Comparison of ENCODE assay signal across 8 mouse cellular contexts in the genomic region with DNA sequence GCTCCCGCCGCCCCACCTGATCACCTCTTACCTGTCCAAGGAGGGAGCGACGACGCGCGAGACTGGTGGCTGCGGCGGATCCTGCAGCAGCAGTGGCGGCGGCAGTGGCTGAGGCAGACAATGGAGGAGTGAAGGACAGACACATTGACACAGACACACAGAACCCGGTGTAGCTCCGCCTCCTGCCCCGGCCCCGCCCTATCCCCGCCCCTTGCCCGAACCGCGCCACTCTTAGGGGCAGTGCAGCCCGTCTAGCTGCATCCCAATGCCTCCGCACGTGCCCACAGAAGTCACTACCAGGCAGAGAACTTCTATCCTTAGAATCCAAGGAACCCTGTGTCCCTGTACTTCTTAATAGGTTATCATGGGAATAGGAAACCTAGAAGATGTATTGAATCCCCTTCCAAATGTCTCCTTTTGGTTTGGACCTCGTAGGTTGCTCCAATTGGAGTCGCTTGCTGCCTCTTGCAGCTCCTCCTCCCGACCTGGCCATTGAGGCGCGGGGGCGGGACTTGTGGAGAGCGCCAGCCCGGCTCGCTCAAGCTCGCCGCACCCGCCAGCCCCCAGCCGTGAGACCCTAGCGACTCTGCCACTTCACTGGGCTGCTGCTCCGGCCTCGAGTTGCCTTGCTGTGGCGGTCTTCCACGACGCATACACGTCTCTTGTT. TPM values are rescaled to one million over a fixed set of nuclear protein-coding genes. Genes with fewer than 3 reads are reported as not detected.
A peak's percentile ranks its signal among the peaks of the same experiment; 100 is the strongest.
DNase-seq lines count a peak whose midpoint lies in the region; ATAC-seq and TF ChIP-seq lines count a peak whose summit lies in the region.

TSS of gene Ankmy2 (plus strand) at position 478 of the 667 bp plus-strand sequence.

- TF ChIP-seq EP300 in CH12.LX (IDR thresholded peaks at IDR 0.05; ENCODE audit: low read length) = no peak

- in situ Hi-C loops in CH12.LX (cut with MboI; ENCODE audit: low pct_ligation_motif_present, low pct_unique_long_range_greater_than_20kb, low sequenced_read_pairs) = no loop called here

- peak within 1 kb of the TSS; percentile 93 for H3K4me2 ChIP-seq in CH12.LX (ENCODE audit: insufficient read depth, low read depth, poor library complexity, severe bottlenecking)
- H3K4me2 ChIP-seq in forebrain, embryonic 11.5 days (ENCODE audit: low read depth, low read length, severe bottlenecking) = peak within 1 kb of the TSS; percentile 76
- peak within 1 kb of the TSS; percentile 69 for H3K4me2 ChIP-seq in heart, embryonic 16.5 days (ENCODE audit: low read depth, low read length)
- H3K4me2 ChIP-seq in liver, embryonic 16.5 days (ENCODE audit: low read depth, low read length) = peak within 1 kb of the TSS; percentile 83
- H3K4me2 ChIP-seq in neural tube, embryonic 13.5 days = peak within 1 kb of the TSS; percentile 82

- H3K9me3 ChIP-seq in CH12.LX (replicated peaks; ENCODE audit: low read length) = no peaks in the 10 kb centered on the region
- no peaks in the 10 kb centered on the region for H3K9me3 ChIP-seq in forebrain, embryonic 11.5 days (ENCODE audit: control insufficient read depth, low read length)
- no peaks in the 10 kb centered on the region for H3K9me3 ChIP-seq in heart, embryonic 16.5 days (replicated peaks; ENCODE audit: control insufficient read depth, low read length)
- no peaks in the 10 kb centered on the region for H3K9me3 ChIP-seq in liver, embryonic 16.5 days (replicated peaks; ENCODE audit: control insufficient read depth, low read length)
- H3K9me3 ChIP-seq in neural tube, embryonic 13.5 days = no peaks in the 10 kb centered on the region

- peak within 1 kb of the TSS; percentile 81 for H3K9ac ChIP-seq in CH12.LX (ENCODE audit: insufficient read depth, low read depth)
- peak within 1 kb of the TSS; percentile 90 for H3K9ac ChIP-seq in forebrain, embryonic 11.5 days (ENCODE audit: low read length)
- H3K9ac ChIP-seq in heart, embryonic 16.5 days (ENCODE audit: low read length) = peak within 1 kb of the TSS; percentile 97
- H3K9ac ChIP-seq in liver, embryonic 16.5 days (ENCODE audit: low read depth, low read length) = peak within 1 kb of the TSS; percentile 80
- peak within 1 kb of the TSS; percentile 95 for H3K9ac ChIP-seq in neural tube, embryonic 13.5 days

- peaks cover 0 to 20% of the 10 kb centered on the region in 2 experiments for H3K36me3 ChIP-seq in CH12.LX (replicated peaks in 1 of 2; ENCODE audit: control insufficient read depth in 1 of 2, insufficient read depth in 1 of 2, low read length in 1 of 2)
- no peaks in the 10 kb centered on the region for H3K36me3 ChIP-seq in forebrain, embryonic 11.5 days (ENCODE audit: control insufficient read depth, insufficient read depth, low read length)
- H3K36me3 ChIP-seq in heart, embryonic 16.5 days (ENCODE audit: control insufficient read depth, insufficient read depth) = no peaks in the 10 kb centered on the region
- H3K36me3 ChIP-seq in liver, embryonic 16.5 days (ENCODE audit: control insufficient read depth, insufficient read depth) = no peaks in the 10 kb centered on the region
- H3K36me3 ChIP-seq in neural tube, embryonic 13.5 days = no peaks in the 10 kb centered on the region
- no peaks in the 10 kb centered on the region for H3K36me3 ChIP-seq in testis, adult 2 months (ENCODE audit: control insufficient read depth, insufficient read depth, low read length)

- peaks cover 38% of the 10 kb centered on the region for H3K79me2 ChIP-seq in CH12.LX (replicated peaks; ENCODE audit: control insufficient read depth, extremely low read depth, insufficient read depth, poor library complexity, severe bottlenecking)

- TF ChIP-seq POLR2A in CH12.LX (IDR thresholded peaks at IDR 0.05; ENCODE audit: low read depth, low read length) = peak; percentile 95
- TF ChIP-seq POLR2A in testis, adult 2 months (IDR thresholded peaks at IDR 0.05; ENCODE audit: control insufficient read depth, low read depth, low read length) = peak; percentile 79; the same call in 1 of the 2 replicates

- H3K27me3 ChIP-seq in CH12.LX (replicated peaks) = no peaks in the 10 kb centered on the region
- no peaks in the 10 kb centered on the region for H3K27me3 ChIP-seq in forebrain, embryonic 11.5 days (ENCODE audit: control insufficient read depth, insufficient read depth, low read length)
- H3K27me3 ChIP-seq in heart, embryonic 16.5 days (ENCODE audit: control insufficient read depth, insufficient read depth, low read length) = no peaks in the 10 kb centered on the region
- H3K27me3 ChIP-seq in liver, embryonic 16.5 days (ENCODE audit: control insufficient read depth, insufficient read depth, low read depth, low read length) = no peaks in the 10 kb centered on the region
- H3K27me3 ChIP-seq in neural tube, embryonic 13.5 days = no peaks in the 10 kb centered on the region
- H3K27me3 ChIP-seq in testis, adult 2 months (ENCODE audit: control insufficient read depth, insufficient read depth, low read length) = no peaks in the 10 kb centered on the region

- no peak for TF ChIP-seq CTCF in CH12.LX (conservative IDR thresholded peaks at IDR 0.05 in 1 of 2, IDR thresholded peaks at IDR 0.05 in 1 of 2; ENCODE audit: low read depth in 2 of 2, low read length in 2 of 2)
- TF ChIP-seq CTCF in testis, adult 2 months (IDR thresholded peaks at IDR 0.05; ENCODE audit: control insufficient read depth, insufficient read depth, insufficient replicate concordance, low read depth, low read length) = no peak

- H3K27ac ChIP-seq in CH12.LX (ENCODE audit: insufficient read depth, low read depth) = peak within 1 kb of the TSS; percentile 76
- peak within 1 kb of the TSS; percentile 25; the same call in 1 of the 2 replicates for H3K27ac ChIP-seq in forebrain, embryonic 11.5 days (ENCODE audit: low read depth, low read length)
- peak within 1 kb of the TSS; percentile 98 for H3K27ac ChIP-seq in heart, embryonic 16.5 days (ENCODE audit: low read length)
- H3K27ac ChIP-seq in liver, embryonic 16.5 days (ENCODE audit: low read length) = peak within 1 kb of the TSS; percentile 87
- H3K27ac ChIP-seq in neural tube, embryonic 13.5 days (replicated peaks) = peak within 1 kb of the TSS; percentile 94
- H3K27ac ChIP-seq in testis, adult 2 months (ENCODE audit: control insufficient read depth, insufficient read depth, low read depth, low read length) = peak within 1 kb of the TSS; percentile 83

- peaks cover 12 to 27% of the 10 kb centered on the region in 2 experiments for H3K4me1 ChIP-seq in CH12.LX (ENCODE audit: control insufficient read depth in 1 of 2, insufficient read depth in 2 of 2)
- no peaks in the 10 kb centered on the region for H3K4me1 ChIP-seq in forebrain, embryonic 11.5 days (replicated peaks; ENCODE audit: control insufficient read depth, insufficient read depth, low read length)
- H3K4me1 ChIP-seq in heart, embryonic 16.5 days (ENCODE audit: control insufficient read depth, insufficient read depth, low read length) = peaks cover 28% of the 10 kb centered on the region
- H3K4me1 ChIP-seq in liver, embryonic 16.5 days (ENCODE audit: control insufficient read depth, low read depth, low read length) = peaks cover 18% of the 10 kb centered on the region
- peaks cover 42% of the 10 kb centered on the region for H3K4me1 ChIP-seq in neural tube, embryonic 13.5 days (replicated peaks)
- H3K4me1 ChIP-seq in testis, adult 2 months (ENCODE audit: control insufficient read depth, insufficient read depth, low read length) = peaks cover 15% of the 10 kb centered on the region

- dilution Hi-C loops in CH12.LX (cut with MboI; ENCODE audit: extremely low pct_ligation_motif_present, extremely low pct_unique_long_range_greater_than_20kb, low sequenced_read_pairs) = no loop called here

- DNase-seq in CH12.LX (ENCODE audit: extremely low read depth) = peak; percentile 92
- DNase-seq in c-Kit-positive CD71-positive TER-119-negative erythroid progenitor cells, embryonic 14.5 days (ENCODE audit: low read depth) = peak; percentile 87
- peak; percentile 96 for DNase-seq in forebrain, embryonic 11.5 days (ENCODE audit: low spot score)
- peak; percentile 93 to 96 for DNase-seq in kidney, postnatal 36 days

- peak; percentile 98 for ATAC-seq in forebrain, embryonic 11.5 days (replicated peaks; ENCODE audit: low FRiP score)
- peak; percentile 94 for ATAC-seq in heart, embryonic 16.5 days (replicated peaks; ENCODE audit: extremely low read depth, insufficient read depth, low FRiP score)
- peak; percentile 95 for ATAC-seq in liver, embryonic 16.5 days (ENCODE audit: low read depth)
- ATAC-seq in neural tube, embryonic 13.5 days (ENCODE audit: low read depth) = peak; percentile 97

- WGBS in forebrain, embryonic 11.5 days = 0% methylated on average over 40 of the region's 42 CpGs
- under 1% methylated on average over 42 of the region's 42 CpGs for WGBS in heart, embryonic 16.5 days
- under 1% methylated on average over 42 of the region's 42 CpGs for WGBS in liver, embryonic 16.5 days (ENCODE audit: insufficient replicate concordance)
- under 1% methylated on average over 42 of the region's 42 CpGs for WGBS in neural tube, embryonic 13.5 days

- peak within 1 kb of the TSS; percentile 77 to 97 (median 96) for H3K4me3 ChIP-seq in CH12.LX (replicated peaks in 1 of 3; ENCODE audit: low read depth in 2 of 3, low read length in 2 of 3, poor library complexity in 1 of 3)
- peak within 1 kb of the TSS; percentile 87 for H3K4me3 ChIP-seq in forebrain, embryonic 11.5 days (ENCODE audit: low read depth, low read length)
- H3K4me3 ChIP-seq in heart, embryonic 16.5 days (ENCODE audit: low read length) = peak within 1 kb of the TSS; percentile 97
- peak within 1 kb of the TSS; percentile 84 for H3K4me3 ChIP-seq in liver, embryonic 16.5 days (ENCODE audit: low read depth, low read length)
- peak within 1 kb of the TSS; percentile 95 for H3K4me3 ChIP-seq in neural tube, embryonic 13.5 days
- peak within 1 kb of the TSS; percentile 73 for H3K4me3 ChIP-seq in testis, adult 2 months (ENCODE audit: control insufficient read depth, low read depth, low read length)

- TF ChIP-seq RAD21 in CH12.LX (IDR thresholded peaks at IDR 0.05; ENCODE audit: low read depth, low read length) = no peak

TF ChIP-seq in CH12.LX, 34 proteins besides CTCF, POLR2A, EP300 and RAD21 (continues in another document):
- peak; percentile 70; the same call in 1 of the 2 replicates for TF ChIP-seq MAZ (IDR thresholded peaks at IDR 0.05; ENCODE audit: low read depth, low read length)
- TF ChIP-seq POLR2AphosphoS2 (IDR thresholded peaks at IDR 0.05; ENCODE audit: low read depth, low read length) = peak; percentile 83; the same call in 1 of the 2 replicates
- TF ChIP-seq ZMIZ1 (IDR thresholded peaks at IDR 0.05; ENCODE audit: low read depth, low read length) = peak; percentile 94
- no peak; the same call in 1 of the 2 replicates for TF ChIP-seq MYC (IDR thresholded peaks at IDR 0.05; ENCODE audit: low read depth, low read length)

RNA-seq across cellular contexts. Expression of gene Ankmy2, which starts in this region (rescaled TPM):
- 13.8 and 14.8 TPM in 2 replicates for total RNA-seq in CH12.LX (2012; rRNA removed)
- 19.1 and 20.9 TPM in 2 replicates for total RNA-seq in CH12.LX (2014; rRNA removed)
- 16.7 and 16.8 TPM in 2 replicates for polyA plus RNA-seq in CH12.LX (2012; ENCODE audit: insufficient read length, low read depth)
- polyA plus RNA-seq in forebrain, embryonic 11.5 days (2014; fragmentation: Nextera tagmentation; extraction: Ambion mirVana) = 26.3 and 30.6 TPM in 2 replicates
- 26.0 and 26.7 TPM in 2 replicates for polyA plus RNA-seq in heart, embryonic 16.5 days (2015; fragmentation: Nextera tagmentation; extraction: Ambion mirVana)
- polyA plus RNA-seq in liver, embryonic 16.5 days (2015; fragmentation: Nextera tagmentation; extraction: Ambion mirVana) = 6.9 TPM in 2 replicates
- polyA plus RNA-seq in neural tube, embryonic 13.5 days (2015; fragmentation: Nextera tagmentation; extraction: Ambion mirVana) = 58.3 and 62.6 TPM in 2 replicates
- polyA plus RNA-seq in testis, adult 2 months (2012; rRNA removed) = 1.3 and 1.4 TPM in 2 replicates

Comparison
In these comparisons a context has a peak if more than half of its experiments do, and no peak if none do; other contexts are left out.
1. Peak in every context shown above with its lines: DNase-seq, ATAC-seq, H3K4me3 ChIP-seq and H3K27ac ChIP-seq.
2. H3K27ac ChIP-seq: peak in every context shown above with its lines; median percentile 98 in heart, embryonic 16.5 days; 94 in neural tube, embryonic 13.5 days; 87 in liver, embryonic 16.5 days; 83 in testis, adult 2 months; 76 in CH12.LX; 25 in forebrain, embryonic 11.5 days.